Mouse (Mus musculus) spleen, embryonic (tissue): ENCODE results near the gene Olfr1442.
"Not testable (repeated sequence)": the region's sequence is repeated elsewhere in the genome, so short reads cannot be mapped to it uniquely, and the experiment has no call there.

Experiments
- CTCF ChIA-PET: fragments of 350-600 bp; sonication (Branson Sonifier 250); formaldehyde crosslinking; loops from one replicate; lab custom pipeline; 2022; lab: Charles Lee

Olfr1442 gene

DNA sequence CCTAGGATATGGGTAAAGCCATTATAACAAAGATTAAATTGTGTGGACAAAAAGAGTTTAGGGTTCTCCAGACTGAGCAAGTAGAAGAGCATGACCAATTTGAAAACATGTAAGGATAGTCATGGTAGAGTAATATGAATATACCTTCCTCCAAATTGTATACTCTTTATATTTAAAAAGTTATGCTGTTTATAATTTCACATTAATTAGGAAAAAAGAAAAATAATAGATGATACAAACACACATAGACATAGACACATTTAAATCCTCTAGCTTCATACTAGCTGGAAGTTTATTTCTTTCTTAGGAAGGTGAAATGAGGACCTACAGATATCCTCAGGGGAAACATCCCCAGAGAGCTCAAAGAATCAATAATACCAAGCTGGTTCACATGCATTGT lies at the start of gene Olfr1442:
Olfr1442 (plus strand) TSS at position 301 of the 400 bp plus-strand sequence.
- CTCF ChIA-PET = interaction anchor here (0.6 kb wide), 1 partner anchor 208 kb away, joined by 4 read pairs; no protein-coding TSS in a partner anchor

DNA sequence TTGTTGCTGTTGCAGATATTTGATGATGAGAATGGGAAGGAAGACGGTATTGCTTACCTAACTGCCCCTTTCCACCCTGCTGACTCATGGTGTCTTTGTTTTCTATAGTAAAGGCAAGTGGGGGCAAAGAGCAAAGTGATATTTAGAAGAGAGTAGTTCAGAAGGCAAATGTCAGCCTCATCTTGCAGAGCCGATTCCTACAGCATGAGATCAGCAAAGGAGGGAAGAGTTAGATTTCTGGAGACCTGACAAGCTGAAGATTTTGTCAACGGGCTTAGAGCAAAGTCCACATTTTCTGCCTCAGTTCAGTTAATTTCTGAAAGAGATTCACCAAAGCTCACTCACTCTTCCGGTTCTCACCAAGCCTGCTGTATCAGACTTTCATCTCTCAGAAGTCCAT lies 37.1 kb upstream of the Olfr1442 start, which contains the start of gene Glyat:
Glyat (plus strand) TSS at position 133 of the 400 bp plus-strand sequence.
- CTCF ChIA-PET = no interaction called here

DNA sequence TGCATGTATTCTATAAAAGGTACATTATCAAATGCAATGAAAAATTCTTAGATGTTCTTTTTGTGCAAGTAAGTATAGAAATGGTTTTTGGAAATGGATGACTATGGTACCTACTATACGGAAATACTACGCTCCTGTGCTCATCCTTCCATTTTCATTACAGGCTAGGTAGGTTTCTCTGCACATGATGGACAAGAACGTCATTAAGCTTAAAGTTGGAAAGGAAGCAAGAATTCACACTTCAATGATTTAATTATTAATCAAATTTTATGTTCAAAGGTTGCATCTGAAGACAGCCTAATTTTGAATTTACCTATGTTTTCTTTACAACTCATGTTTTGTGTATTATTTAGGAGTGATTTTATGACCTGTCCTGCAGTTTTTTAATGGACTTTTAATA lies 36.0 kb upstream of the Olfr1442 start:
- CTCF ChIA-PET = no interaction called here

DNA sequence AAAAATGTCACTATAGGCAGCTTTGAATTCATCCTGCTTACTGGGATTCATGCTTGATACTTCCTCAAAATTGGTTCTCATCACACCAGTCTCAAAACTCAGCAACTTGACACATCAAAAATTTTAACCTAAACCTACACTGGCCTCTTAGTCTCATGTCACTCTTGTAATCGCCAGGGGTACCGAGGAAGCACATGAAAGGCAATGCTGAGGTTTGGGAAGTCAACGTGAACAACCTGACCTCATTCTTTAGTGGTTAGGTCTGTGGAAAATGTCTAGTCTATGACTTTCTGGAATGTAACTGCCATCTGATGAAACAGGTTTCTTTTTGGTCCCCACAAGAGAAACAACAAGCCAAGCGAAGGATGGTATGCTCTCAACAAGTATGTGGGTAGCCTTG lies 35.3 kb upstream of the Olfr1442 start:
- CTCF ChIA-PET = no interaction called here

DNA sequence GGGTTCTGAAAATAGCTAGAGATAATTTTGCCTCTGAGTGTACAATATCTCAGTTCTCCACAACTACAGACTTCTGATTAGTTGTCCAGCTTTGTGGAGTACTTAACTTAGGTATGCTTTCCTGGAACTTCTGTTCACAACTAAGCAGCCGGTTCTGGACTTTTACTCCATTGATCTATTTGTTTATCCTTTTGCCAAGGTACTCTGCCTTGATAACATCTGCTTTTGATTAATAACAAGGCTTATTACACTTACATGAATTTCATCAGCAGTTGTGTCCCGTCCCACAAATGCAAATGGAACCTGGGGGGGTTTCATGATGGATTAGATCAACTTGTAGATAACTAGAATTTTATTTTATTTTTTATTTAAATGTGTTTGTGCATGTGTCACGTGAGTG lies 33.4 kb upstream of the Olfr1442 start:
- CTCF ChIA-PET = no interaction called here

DNA sequence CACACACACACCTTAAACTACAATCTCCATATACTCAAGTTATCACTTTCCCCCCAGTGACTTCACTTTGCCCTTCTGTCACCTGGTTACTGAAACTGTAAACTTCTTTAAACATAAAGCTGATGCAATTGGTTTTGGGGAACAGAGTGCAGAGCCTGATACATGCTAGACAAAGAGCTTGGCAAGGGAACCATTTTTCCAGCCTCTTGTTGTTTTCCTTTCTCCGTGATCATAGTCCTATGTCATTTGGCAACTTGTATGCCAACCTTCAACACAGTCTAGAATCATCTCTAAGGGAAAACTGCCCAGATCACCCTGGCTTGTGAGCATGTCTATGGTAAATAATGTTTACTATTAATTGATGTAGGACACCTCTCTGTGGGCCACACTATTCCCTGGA lies 32.2 kb upstream of the Olfr1442 start:
- CTCF ChIA-PET = no interaction called here

DNA sequence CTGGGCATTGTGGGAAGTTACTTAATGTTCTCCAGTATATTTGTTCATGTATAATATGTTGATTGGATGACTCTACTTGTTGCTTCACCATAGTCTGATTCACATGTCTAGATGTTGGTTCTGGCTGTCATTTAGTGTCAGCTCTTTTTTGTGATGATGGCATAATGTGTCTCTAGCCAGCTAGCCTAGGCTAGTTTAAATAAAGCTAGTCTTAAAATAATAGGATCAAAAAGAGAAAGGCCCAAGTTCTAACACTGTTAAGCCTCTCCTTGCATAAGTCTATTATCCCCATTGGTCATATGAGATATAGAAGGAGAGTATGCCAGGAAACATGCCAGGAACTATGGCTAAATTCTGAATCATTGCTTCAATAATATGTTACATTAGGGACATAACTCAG lies 20.7 kb upstream of the Olfr1442 start:
- CTCF ChIA-PET = no interaction called here

DNA sequence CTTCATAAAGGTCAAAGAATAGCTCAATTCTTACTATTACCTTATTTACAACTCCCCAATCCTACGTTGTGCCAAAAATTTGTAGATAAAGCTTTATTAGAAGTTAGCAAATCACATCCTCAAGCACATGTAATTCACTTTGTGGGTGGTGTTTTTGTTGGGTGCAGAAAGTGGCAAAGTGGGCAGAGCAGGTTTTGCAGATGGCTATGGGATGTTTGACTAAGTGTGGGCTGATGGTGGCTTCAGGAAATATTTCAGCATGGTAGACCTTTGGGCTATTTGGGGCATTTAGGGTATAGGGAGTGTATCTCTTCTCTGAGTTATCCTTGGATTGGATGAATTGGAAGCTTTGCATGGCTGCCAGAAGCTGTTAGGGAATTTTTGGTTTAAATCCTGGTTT lies 4.1 kb upstream of the Olfr1442 start:
- CTCF ChIA-PET = no interaction called here

DNA sequence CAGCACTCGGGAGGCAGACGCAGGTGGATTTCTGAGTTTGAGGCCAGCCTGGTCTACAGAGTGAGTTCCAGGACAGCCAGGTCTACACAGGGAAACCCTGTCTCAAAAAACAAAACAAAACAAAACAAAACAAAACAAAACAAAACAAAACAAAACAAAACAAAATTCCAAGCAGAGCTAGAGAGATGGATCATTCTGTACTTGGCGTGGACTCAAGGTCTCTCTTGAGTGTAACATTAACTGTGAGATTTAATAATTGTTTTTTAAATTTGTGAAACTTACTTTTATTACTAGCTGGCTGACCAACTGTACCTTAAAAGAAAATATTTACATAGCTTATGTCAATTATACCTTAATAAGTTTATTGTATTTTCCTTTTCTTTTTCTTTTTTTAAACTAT lies 1.6 kb upstream of the Olfr1442 start:
- CTCF ChIA-PET = not testable (repeated sequence)

DNA sequence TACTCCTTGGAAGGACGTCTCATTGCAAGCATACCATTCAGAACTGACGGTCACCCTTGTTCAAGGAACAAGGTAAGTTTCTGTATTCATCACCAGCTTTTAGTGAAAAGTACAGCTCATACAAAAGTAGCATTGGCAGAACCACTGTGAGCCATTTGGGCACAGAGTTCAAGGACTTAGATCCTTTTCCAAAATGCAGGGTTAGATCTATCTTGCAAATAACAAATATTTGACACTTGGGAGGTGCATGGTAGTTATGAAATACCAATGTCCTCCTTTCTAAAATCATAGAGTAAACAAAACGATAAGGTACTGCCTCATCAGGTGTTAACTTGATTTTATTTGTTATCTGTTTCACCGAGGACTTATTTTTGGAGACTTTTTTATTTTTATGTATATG lies 812 bp downstream of the Olfr1442 start:
- CTCF ChIA-PET = no interaction called here

DNA sequence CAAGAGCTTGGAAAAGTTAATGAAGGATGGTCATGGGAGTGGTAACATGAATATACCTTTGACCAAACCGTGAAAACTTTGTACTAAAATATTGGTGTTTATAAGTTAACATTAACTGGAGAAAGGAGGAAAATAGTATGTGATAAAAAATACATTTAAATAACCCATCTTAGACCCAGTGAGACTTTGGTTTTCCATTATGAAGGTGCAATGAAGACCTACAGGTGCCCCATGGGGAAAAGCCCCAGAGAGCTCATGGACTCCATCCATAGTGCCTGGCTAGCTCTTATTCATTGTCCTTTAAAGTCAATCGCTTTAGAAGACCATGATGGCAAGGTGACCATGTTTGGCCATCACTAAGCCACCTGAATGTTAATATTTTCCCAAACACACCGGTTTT lies 7.6 kb downstream of the Olfr1442 start, which contains the start of gene Olfr1443:
Olfr1443 (plus strand) TSS at position 301 of the 400 bp plus-strand sequence.
- CTCF ChIA-PET = interaction anchor here (0.7 kb wide), 1 partner anchor 57 kb away, joined by 3 read pairs; no protein-coding TSS in a partner anchor

DNA sequence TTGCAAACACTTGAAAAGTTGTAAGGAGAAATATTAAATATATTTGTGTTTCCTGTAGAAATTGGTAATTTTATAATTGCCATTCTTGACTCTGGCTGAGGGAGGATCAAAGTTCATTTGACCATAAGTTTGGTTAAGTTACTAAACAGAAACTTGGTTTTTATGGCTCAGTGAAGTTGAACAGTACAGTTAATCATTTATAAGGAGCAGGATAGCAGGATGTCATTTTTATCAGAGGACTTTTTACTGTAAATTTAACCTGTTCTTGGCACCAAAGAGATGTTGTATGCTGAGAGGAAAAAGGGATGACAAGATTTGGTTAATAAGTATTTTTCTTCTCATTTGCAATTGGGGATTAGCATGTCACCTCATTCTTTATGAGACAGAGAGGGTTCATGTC lies 14.4 kb downstream of the Olfr1442 start:
- CTCF ChIA-PET = no interaction called here

DNA sequence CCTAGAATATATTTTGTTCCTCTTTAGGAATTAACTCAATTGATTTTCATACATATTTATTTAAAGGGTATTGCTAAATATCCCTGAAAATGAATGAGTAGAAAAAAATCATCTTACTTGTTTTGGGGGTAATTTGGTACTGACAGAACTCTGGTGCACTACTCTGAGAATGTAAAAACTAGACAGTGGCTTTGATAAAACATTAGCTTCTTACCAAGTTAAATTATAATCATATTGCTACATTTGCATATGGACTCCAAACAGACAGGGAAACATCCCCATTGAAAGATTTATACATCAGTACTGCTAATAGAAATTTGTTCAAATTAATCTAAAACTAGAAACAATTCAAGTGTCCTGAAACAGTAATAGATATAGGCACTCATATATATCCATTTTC lies 15.0 kb downstream of the Olfr1442 start:
- CTCF ChIA-PET = no interaction called here

DNA sequence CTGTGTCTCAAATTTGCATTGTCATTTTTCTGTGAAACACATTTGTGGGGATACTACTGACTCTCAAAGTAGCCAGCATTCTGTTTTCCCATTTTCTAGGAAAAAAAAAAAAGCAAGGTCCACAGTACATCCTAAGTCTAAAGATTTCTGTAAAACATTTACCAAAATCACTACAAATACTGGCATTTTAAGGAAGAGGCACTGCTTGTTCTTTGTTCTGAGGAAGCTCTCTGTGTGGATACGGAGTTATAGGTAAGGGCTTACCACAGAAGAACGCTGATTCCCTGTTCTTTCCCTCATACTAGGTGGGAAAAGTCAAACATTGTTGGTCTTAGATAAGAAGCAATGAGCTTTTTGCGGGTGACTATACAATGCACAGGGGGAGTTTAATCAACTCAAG lies 25.4 kb downstream of the Olfr1442 start, which contains the start of gene Keg1:
Keg1 (plus strand) TSS at position 197 of the 400 bp plus-strand sequence.
- CTCF ChIA-PET = no interaction called here

DNA sequence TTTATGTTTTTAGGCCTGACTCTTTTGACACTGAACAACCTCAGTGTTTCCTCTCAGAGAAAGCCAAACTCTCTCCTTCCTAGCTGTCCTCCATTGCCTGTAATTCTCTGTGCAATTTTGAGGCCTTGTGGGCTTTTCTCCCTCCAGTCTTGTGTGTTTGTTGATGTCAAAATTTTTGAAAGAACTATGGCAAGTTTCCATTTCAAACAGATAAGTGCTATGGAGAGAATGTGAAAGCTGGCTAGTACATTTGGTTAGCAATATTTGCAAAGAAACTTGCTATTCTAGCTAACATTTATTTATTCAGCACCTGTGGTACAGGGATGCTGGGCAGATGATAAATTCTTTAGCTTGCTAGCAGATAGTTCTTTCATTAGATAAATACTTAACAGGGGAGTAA lies 26.0 kb downstream of the Olfr1442 start:
- CTCF ChIA-PET = no interaction called here

DNA sequence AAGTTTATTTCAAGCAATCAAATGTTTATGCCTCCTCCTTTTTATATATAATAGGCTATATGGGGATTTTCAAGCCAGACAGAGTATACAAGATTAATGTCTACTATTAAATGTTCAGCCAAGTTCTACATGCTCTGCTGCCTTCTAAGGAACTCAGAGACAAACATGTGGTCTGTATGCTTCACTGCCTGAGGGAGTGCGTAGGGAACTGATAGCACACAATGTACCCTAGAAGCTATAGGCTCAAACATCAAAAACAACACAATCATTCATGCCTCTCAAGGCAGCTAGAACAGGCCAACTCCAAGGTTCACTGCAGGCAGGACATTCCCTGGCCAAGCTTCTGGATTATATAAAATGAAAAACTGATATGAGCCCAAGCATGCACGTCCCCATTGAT lies 38.2 kb downstream of the Olfr1442 start:
- CTCF ChIA-PET = no interaction called here

DNA sequence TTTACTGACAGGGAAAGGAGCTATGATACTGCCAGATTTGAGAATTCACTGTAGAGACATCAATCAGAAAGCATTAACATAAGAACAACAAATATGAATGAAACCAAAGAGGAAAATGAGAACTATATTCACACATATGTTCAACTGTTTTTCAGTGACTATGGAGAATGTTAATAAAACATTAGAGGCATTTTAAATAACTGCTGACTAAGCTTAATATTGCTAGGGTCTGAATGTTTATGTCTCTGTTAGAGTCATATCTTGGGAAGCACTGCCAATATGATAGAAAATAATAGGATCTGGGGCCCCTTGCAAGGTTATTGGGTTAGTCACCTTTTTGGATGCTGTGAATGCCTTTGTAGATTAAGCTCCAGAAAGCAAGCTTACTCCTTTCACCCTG lies 38.7 kb downstream of the Olfr1442 start:
- CTCF ChIA-PET = no interaction called here

DNA sequence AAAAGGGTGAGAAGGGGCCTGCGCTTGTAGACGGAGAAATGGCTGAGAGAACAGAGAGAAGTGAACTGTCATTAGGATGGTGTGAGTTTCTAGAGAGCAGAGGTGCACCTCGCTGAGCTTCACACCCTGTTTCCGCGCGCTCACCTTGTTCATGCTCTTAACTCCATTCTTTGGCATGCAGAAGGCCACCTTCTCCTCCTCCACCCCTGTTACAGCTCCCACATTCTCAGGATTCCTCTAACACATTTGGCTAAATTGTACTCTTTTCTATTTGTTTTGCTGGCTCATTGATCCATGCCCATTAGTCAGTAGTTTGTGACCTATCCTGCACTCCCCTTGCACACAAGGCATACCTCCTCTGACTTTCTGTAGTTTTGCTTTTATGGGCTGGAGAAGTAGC lies 49.0 kb downstream of the Olfr1442 start:
- CTCF ChIA-PET = no interaction called here

DNA sequence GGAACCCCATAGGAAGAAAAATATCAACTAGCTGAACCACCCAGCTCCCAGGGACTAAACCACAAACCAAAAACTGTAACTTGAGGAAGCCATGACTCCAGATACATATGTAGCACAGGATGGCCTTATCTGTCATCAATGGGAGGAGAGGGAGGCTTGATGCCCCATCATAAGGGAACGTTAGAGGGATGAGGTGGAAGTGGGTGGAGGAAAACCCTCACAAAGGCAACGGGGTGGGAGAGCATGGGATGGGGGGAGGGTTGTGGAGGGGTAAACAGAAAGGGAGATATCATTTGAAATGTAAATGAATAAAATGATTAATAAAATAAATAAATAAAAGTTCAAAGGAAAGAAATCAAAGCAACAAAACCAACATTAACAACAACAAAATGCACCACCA lies 50.2 kb downstream of the Olfr1442 start:
- CTCF ChIA-PET = no interaction called here

DNA sequence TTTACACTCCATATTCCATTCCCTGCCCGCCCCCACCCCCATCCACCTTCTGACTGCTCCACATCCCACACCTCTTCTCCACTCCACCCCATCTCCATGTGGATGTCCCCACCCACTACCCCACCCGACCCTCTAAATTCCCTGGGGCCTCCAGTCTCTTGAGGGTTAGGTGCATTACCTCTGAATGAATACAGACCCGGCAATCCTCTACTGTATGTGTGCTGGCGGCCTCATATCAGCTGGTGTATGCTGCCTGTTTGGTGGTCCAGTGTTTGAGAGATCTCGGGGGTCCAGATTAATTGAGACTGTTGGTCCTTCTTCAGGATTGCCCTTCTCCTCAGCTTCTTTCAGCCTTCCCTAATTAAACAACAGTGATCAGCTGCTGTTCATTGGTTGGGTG lies 50.7 kb downstream of the Olfr1442 start:
- CTCF ChIA-PET = not testable (repeated sequence)

DNA sequence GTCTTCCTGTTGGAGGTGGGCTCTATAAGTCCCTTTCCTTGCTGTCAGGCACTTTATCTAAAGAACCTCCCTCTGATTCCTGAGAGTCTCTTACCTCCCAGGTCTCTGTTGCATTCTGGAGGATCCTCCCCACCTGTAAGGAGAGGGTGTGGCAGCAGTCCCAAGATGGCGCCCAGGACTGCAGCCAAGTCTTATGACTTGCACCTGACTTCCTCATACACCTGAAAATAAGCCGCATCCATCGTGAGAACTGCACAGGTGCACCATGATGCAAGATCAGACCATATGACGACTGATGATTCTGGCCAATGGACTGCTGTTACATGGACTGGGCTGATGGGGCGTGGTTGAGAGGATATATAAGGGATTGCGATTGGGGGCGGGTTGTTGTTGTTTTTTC lies 51.4 kb downstream of the Olfr1442 start:
- CTCF ChIA-PET = not testable (repeated sequence)

DNA sequence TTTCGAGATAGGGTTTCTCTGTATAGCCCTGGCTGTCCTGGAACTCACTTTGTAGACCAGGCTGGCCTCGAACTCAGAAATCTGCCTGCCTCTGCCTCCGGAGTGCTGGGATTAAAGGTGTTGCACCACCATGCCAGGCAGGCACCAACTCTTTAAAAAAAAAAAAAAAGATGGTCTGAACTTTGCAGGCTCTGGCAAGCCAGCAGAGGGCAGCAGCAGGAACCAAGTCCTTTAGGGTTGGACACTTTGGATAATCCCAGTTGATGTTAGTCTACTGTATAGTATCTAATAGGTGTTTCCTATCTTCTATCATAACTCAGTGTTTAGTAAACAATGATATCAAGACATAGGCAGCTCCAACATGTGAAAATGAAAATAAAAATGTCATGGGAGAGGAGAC lies 52.1 kb downstream of the Olfr1442 start:
- CTCF ChIA-PET = no interaction called here

DNA sequence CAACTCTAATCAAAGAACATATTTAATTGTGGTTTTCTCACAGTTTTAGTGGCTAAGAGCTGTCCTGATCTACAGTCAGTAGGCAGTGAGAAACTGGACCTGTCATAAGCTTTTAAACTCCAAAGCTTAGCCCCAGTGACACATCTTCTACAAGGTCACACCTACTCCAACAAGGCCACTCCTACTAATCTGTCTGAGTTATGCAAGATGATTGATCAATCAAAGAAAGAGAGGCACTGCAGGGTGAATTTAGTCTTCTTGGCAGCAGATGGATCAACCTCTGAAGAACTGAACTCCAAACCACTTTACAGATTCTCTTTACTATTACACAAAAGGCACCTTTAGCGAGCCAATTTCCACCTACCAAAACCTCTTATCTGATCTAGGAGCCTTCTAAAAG lies 55.6 kb downstream of the Olfr1442 start:
- CTCF ChIA-PET = no interaction called here
